Mouse (Mus musculus) urinary bladder, postnatal 14 days (tissue): ENCODE measurements at regions not wholly inside any gene's neighbourhood (a gene's known extent, or its start where the extent isn't known, plus 50 kb on each side); places are given as distances from the start of the nearest gene placed in this dataset.

Source experiments
- DNase-seq: peaks from one replicate; pipeline ENCODE4 v3.0.0; 2021; ENCODE audit warnings: low spot score

- DNase-seq, result no peak
Measured at GRCm38 (mm10) chr7:71043128-71043527, 308.2 kb downstream of the Gm10295 start.

GRCm38 (mm10) chr7:71041388-71041787 lies 309.9 kb downstream of the Gm10295 start:
- no peak for DNase-seq

GRCm38 (mm10) chr7:71040846-71041245 lies 310.4 kb downstream of the Gm10295 start:
- no peak for DNase-seq

- DNase-seq, result peak; percentile 77
Measured at GRCm38 (mm10) chr7:71038537-71038936, 312.7 kb downstream of the Gm10295 start.

- no peak for DNase-seq
Measured at GRCm38 (mm10) chr7:71033121-71033520, 318.2 kb downstream of the Gm10295 start.

DNA sequence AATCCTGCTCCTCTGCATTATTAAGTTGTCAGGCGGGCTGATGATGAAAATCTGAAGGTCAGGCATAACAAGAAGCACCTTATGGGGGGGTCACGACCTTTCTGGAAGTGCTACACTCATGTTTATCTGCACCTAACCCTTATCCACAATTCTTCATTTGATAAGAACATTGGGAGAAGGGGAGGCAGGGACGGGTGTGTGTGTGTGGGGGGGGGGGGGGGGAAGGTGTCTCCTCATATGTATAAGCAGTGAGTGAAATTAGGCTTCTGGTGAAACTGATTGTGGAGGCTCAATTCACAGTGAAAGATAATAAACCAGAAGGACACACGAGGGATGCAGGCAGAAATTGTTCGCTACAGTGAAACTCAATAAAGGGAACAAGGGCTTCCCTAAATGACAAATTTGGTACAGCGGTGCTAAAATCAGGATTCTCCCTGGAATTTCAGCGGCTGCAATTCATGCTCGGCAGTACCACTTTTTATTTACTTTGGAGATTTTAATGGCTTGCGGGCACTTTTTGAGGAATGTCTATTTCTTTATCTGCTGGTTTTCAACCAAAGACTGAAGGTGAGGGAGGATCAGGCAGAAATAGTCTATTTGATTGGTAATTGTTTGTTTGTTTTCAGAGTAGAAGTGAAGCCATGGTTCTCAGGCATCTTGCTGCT lies 327.2 kb downstream of the Gm10295 start:
- no peak for DNase-seq

DNA sequence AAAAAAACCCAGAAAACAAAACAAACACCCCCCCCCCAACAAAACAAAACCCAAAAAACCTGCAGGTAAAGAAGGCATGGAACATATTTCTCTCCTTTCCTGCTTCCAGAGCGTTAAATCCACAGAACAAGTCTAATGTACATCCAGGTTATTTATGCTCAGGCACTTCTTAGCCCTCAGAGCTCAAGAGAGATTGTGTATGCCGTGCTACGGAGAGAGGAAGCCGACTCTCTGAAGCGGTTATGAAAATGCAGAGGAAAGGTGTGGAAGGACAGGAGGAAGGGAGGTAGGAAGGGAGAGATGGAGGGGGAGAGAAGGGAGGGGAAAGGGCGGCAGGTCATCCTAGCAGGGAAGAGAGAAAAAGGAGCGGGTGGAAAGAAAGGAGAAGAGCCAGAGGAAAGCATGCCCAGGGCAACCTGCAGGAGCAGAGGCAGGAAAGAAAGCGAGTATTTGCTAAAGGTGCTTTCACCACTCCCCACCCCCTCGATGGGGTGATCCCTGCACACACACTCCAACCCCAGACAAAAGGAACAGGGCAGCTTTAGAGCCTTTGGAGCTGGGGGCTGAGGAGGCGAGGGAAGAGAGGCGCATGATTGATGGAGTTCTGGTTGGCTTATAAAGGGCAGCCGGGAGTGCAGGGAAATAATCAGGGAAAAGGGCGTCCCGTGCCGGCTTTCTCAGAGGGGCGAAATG lies 327.9 kb downstream of the Gm10295 start:
- DNase-seq, result no peak
